Mouse (Mus musculus) G1E (cell line): ENCODE data around the gene Tmem214. TPM values are rescaled to one million over a fixed set of nuclear protein-coding genes. Genes with fewer than 3 reads are reported as not detected.
A peak's percentile ranks its signal among the peaks of the same experiment; 100 is the strongest.

Experiments
- ATAC-seq: 2 replicates; pipeline ENCODE4 v1.8.0; 2016; ENCODE audit warnings: mild to moderate bottlenecking; ENCODE audit not compliant: insufficient number of reproducible peaks, poor library complexity, low FRiP score, severe bottlenecking; ENCODE audit errors: extremely low read depth
- DNase-seq: peaks from one replicate; pipeline ENCODE4 v3.0.0; 2012; ENCODE audit warnings: low spot score
- H3K27me3 ChIP-seq: 2 replicates; pipeline ENCODE4 v1.6.1; 2012; ENCODE audit warnings: mild to moderate bottlenecking, low read length, inconsistent platforms; ENCODE audit not compliant: insufficient read depth
- H3K36me3 ChIP-seq: replicated peaks from 2 replicates; pipeline ENCODE3; 2012; ENCODE audit warnings: mild to moderate bottlenecking, inconsistent platforms
- H3K4me1 ChIP-seq: 2 replicates; pipeline ENCODE4 v1.6.1; 2012; ENCODE audit warnings: low read depth, low read length, inconsistent platforms, mixed read lengths; ENCODE audit not compliant: insufficient read depth
- H3K4me3 ChIP-seq: 2 replicates; pipeline ENCODE4 v1.5.1; 2012; ENCODE audit warnings: low read depth, mild to moderate bottlenecking, inconsistent platforms, low read length, moderate library complexity, mixed read lengths
- H3K9me3 ChIP-seq: replicated peaks from 2 replicates; pipeline ENCODE4 v1.6.1; 2012; ENCODE audit warnings: inconsistent platforms
- CTCF ChIP-seq: IDR thresholded peaks from 2 replicates; pipeline ENCODE4 v1.5.1; 2012; ENCODE audit warnings: low read depth, low read length, inconsistent platforms, mixed read lengths
- GATA1 ChIP-seq: IDR thresholded peaks from 2 replicates; pipeline ENCODE4 v1.6.1; 2012; ENCODE audit warnings: borderline replicate concordance, low read length, inconsistent platforms, mixed read lengths
- GATA2 ChIP-seq: IDR thresholded peaks from 2 replicates; pipeline ENCODE4 v1.6.1; 2012; ENCODE audit warnings: low read depth, low read length, inconsistent platforms, borderline replicate concordance
- POLR2AphosphoS5 ChIP-seq: IDR thresholded peaks from 2 replicates; pipeline ENCODE4 v1.6.1; 2012; ENCODE audit warnings: low read depth, low read length, inconsistent platforms; ENCODE audit not compliant: insufficient replicate concordance
- TAL1 ChIP-seq: conservative IDR thresholded peaks from 2 replicates; pipeline ENCODE4 v1.6.1; 2012; ENCODE audit warnings: low read depth, low read length, inconsistent platforms, mixed read lengths
- polyA plus RNA-seq: library from polyadenylated mRNA; stranded (reverse); fragments of >175 nt; gene quantifications from 2 replicates; pipeline ENCODE4 v1.2.3, GENCODE M21; 2012
- total RNA-seq, 2 experiments: library from RNA; stranded (forward) in 1 of 2; stranded (reverse) in 1 of 2; fragments of 200-1000 nt in 1 of 2; fragments of >200 nt in 1 of 2; fragmentation: Nextera tagmentation in 1 of 2; gene quantifications; 2 replicates each; pipeline ENCODE4 v1.2.3; 2014 to 2017

The Tmem214 gene
- total and polyA plus RNA-seq, 3 experiments = 19.6 to 36.0 (median 26.7) TPM

- ATAC-seq (no peak), DNase-seq (no peak)
- H3K27me3 ChIP-seq = peaks cover 57% of the 10 kb centered on the region
- no peaks in the 10 kb centered on the region for H3K36me3 ChIP-seq
- no peak overlapping the region for H3K4me3 ChIP-seq
- no peaks in the 10 kb centered on the region for H3K9me3 ChIP-seq
- H3K4me1 ChIP-seq = peaks cover 59% of the 10 kb centered on the region
- no peak for TF ChIP-seq GATA1
Measured at GRCm38 (mm10) chr5:30912156-30912555, 44.3 kb downstream of the Tmem214 start.

DNA sequence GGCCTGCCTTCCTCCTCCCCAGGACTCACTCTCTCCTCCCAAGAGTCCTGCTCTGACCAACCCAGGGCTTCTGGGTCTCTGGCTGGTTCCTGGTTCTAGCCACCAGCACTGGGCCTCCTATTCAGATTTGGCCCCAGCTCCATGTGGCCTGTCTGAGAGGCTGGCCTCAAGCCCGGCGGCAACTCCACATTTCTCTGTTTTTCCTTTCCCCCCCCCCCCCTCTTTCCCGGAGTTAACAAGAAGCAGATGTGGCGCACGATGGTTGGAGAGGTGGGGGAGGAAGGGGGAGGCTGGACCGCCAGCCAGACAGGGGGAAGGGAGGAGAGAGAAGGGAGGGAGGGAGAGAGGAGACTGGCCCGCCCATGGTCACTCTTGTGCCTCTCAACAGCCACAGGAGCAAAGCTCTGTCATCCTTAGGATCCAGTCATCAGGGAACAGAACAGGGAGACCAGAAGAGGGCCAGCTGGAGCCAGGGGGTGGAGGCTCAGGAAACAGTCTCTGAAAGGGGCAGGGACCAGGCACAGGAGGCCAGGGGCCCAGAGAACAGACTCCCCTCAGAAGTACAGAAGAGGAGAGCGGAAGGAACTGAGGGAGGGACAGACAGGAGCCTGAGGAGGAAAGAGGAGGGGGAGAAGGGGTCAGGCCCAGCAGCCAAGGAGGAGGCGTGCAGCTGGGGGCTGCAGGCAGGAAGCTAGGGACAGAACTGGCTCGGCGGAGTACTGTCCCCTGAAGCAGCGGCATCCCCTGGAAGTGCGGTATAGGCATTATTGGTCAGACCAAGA, 45.4 kb downstream of the Tmem214 start, which contains the start of gene Emilin1:
Gene Emilin1 (plus strand): TSS at position 343 of the 782 bp plus-strand sequence.
- no peaks in the 10 kb centered on the region for H3K36me3 ChIP-seq
- DNase-seq = no peak
- no peak within 1 kb of the TSS for H3K4me3 ChIP-seq
- no peak for ATAC-seq
- H3K27me3 ChIP-seq = peaks cover 68% of the 10 kb centered on the region
- no peak for TF ChIP-seq TAL1
- TF ChIP-seq GATA2 = no peak
- TF ChIP-seq GATA1 = no peak
- no peak for TF ChIP-seq CTCF
- TF ChIP-seq POLR2AphosphoS5 = no peak
- H3K9me3 ChIP-seq = no peaks in the 10 kb centered on the region
- peaks cover 52% of the 10 kb centered on the region for H3K4me1 ChIP-seq

DNA sequence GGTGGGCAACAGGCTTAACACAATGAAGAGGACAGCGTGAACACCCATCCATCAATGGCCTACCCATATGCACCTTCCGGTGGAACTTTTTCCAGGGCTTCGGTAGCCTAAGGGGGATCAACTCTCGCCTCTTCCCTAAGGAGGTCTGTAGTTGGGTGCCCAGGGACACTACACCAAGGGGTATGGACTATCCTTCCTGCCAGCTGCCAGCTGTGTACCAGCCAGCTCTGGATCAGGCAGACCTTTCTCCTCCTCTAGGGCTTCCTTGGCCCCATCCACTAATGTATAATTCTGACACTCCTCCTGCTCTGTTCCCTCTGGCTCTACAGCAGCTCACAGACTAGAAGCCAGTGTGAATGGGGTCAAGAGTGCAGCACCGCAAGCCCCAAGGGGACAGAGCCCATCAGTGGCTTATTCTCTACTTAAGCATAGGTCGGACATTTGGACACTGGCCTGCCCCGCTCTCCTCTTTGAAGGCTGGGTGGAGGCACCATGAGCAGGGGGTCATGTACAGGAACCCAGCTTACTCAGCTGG, 46.4 kb downstream of the Tmem214 start:
- no peaks in the 10 kb centered on the region for H3K9me3 ChIP-seq
- ATAC-seq (no peak), DNase-seq (no peak)
- H3K36me3 ChIP-seq = no peaks in the 10 kb centered on the region
- TF ChIP-seq POLR2AphosphoS5 (no peak), TAL1 (no peak), GATA2 (no peak), GATA1 (no peak), CTCF (no peak)
- peaks cover 74% of the 10 kb centered on the region for H3K27me3 ChIP-seq
- peaks cover 53% of the 10 kb centered on the region for H3K4me1 ChIP-seq
- no peak overlapping the region for H3K4me3 ChIP-seq

DNA sequence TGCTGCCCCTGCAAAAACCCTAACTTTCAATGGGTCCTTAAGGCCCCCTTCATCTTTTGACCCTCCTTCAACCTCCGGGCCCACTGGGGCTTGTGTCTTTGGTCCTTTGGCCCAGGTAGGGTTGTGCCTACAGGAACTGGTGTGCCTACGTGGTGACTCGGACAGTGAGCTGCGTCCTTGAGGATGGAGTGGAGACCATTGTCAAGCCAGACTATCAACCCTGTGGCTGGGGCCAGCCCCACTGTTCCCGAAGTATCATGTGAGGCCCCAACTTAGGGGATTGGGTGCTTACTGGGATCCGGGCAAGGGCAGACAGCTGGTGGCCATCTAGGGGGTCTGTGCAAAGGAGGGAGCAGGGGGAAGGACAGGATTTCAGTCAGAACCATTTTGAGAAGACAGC, 47.0 kb downstream of the Tmem214 start:
- H3K27me3 ChIP-seq = peaks cover 79% of the 10 kb centered on the region
- ATAC-seq (no peak), DNase-seq (no peak)
- no peak for TF ChIP-seq CTCF
- no peak for TF ChIP-seq POLR2AphosphoS5
- TF ChIP-seq GATA2 = no peak
- TF ChIP-seq GATA1 = no peak
- TF ChIP-seq TAL1 = no peak
- no peak overlapping the region for H3K4me3 ChIP-seq
- no peaks in the 10 kb centered on the region for H3K36me3 ChIP-seq
- peaks cover 55% of the 10 kb centered on the region for H3K4me1 ChIP-seq
- no peaks in the 10 kb centered on the region for H3K9me3 ChIP-seq

- Histone ChIP-seq H3K27me3 (peaks cover 82% of the 10 kb centered on the region), H3K4me1 (peaks cover 58% of the 10 kb centered on the region), H3K9me3 (no peaks in the 10 kb centered on the region), H3K36me3 (no peaks in the 10 kb centered on the region), H3K4me3 (0 out of 2 replicates have a peak overlapping the region, but pooled peaks have one; percentile 33)
- DNase-seq (no peak), ATAC-seq (no peak)
- TF ChIP-seq GATA2 (no peak), TAL1 (no peak), CTCF (no peak), GATA1 (no peak), POLR2AphosphoS5 (no peak)
Measured at GRCm38 (mm10) chr5:30915456-30915855, 47.6 kb downstream of the Tmem214 start.

DNA sequence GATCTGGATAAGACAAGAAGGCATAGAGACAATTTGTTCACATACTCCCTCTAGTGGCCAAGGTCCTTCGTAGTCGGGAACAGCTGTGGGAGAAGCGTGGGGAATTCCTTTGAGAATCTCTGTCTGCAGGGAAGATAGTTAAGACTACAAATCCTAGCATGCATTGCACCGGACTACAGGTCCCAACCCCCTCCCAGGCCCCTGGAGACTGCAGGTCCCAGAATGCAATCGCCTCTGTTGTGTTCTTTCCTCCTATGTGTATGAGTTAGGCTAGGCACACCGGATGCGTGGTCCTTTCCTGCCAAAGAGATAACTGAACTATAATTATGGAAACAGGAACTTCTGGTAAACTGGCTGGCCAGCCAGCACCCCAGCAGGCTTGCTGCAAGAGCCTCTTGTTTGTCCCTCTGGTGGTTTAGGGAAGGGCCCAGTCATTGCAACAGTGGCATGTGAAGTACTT, 48.2 kb downstream of the Tmem214 start:
- DNase-seq (peak; percentile 64), ATAC-seq (peak; percentile 56; the same call in 1 of the 2 replicates)
- Histone ChIP-seq H3K36me3 (no peaks in the 10 kb centered on the region), H3K4me3 (no peak overlapping the region), H3K9me3 (no peaks in the 10 kb centered on the region), H3K27me3 (peaks cover 82% of the 10 kb centered on the region), H3K4me1 (peaks cover 63% of the 10 kb centered on the region)
- TF ChIP-seq GATA1 (no peak), CTCF (peak; percentile 24; the same call in 1 of the 2 replicates)
